Mouse (Mus musculus) neural tube, embryonic 10.5 days (tissue): Measurements from ENCODE around the gene Ctnnal1.

Experiments
- DNase-seq: peaks from one replicate; pipeline ENCODE4 v3.0.0-alpha.2; 2017; ENCODE audit warnings: low spot score; ENCODE audit errors: extremely low spot score

The Ctnnal1 gene

GRCm38 (mm10) chr4:56861551-56861950, 3.4 kb downstream of the Ctnnal1 start:
- DNase-seq = no peak

- DNase-seq = no peak
Observed at GRCm38 (mm10) chr4:56858733-56859132, 6.3 kb downstream of the Ctnnal1 start.

- DNase-seq = no peak
Observed at GRCm38 (mm10) chr4:56856371-56856949, 8.5 kb downstream of the Ctnnal1 start.

GRCm38 (mm10) chr4:56855935-56856334, 9.1 kb downstream of the Ctnnal1 start:
- no peak for DNase-seq

DNA sequence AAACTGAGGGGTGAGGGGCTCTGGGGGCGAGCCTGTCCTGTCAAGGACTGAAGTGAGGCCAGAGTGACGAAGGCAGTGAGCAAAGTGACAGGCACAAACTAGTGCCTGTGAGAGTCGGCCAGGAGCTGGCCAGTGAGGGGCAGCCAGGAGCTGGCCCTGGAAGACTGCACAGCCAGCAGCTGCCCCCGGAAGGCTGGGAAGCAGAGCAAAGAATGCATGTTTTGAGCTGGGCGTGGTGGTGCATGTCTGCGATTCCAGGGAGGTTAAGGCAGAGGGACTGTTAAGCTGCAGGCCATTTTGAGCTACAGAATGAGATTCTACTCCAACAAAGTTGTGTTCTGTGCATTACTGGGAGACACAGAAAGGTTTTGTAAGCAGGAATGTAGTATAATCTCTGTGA, 14.3 kb downstream of the Ctnnal1 start:
- no peak for DNase-seq

- DNase-seq = no peak
Observed at GRCm38 (mm10) chr4:56848044-56848443, 16.9 kb downstream of the Ctnnal1 start.

GRCm38 (mm10) chr4:56847400-56847799, 17.6 kb downstream of the Ctnnal1 start:
- no peak for DNase-seq

DNA sequence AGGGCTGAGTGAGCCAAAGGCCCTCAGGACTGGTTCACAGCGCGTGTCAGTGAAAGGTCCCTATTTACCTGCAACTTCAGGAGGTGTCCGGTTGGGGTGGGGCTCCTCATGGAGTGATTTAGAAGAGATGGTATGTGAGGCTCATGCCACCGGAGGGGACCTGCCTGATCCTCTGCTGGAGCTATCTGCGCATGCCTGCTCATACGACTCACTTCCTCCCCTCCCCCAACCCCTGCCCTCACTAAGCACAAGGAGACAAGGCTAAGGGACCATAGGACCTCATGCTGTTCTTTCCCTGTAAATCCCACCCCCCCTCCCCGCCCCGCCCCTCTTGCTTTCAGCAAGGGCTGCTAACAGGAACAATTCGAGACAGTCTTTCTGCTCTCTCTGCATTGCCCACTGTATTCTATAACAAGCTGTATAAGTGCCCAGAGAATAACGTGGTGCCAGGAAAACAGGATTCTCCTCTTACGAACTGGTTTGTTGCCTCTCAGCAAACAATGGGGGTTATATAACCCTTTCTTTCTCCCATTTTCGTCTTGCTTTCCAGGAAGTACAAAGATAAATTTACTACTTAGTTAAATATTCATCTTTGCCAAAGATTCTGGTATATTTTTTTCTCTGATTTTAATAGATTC, 19.0 kb downstream of the Ctnnal1 start:
- no peak for DNase-seq

DNA sequence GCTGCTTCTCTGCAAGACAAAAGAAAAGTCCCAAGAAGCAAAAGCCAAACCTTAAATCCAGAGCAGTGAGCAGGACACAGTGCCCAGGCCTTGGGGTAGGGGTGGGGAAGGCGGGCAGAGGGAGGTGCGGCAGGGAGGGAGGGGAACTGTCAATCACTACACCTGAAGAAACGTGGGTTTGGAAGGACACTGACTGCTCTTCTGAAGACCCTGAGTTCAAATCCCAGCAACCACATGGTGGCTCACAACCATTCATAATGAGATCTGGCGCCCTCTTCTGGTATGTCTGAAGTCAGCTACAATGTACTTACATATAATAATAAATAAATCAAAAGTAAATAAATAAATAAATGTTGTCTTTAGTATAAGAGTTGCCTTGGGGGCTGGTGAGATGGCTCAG, 20.1 kb downstream of the Ctnnal1 start:
- DNase-seq = no peak

GRCm38 (mm10) chr4:56843963-56844362, 21.0 kb downstream of the Ctnnal1 start:
- DNase-seq = no peak

DNA sequence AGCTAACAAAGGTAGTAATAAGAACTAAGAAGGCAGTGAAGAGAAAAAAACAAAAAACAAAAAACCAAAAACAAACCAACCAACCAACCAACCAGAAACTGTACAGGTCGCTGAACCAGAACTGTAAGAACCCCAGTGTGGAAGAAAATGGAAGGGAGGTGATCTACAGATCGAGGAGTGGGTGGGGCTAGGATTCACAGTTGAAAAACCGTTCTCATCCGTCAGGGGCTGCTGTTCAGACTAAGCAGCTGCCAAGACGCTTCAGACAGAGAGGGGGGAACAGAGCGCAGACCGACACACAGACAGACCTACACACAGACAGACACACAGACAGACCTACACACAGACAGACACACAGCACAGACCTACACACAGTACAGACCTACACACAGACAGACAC, 22.5 kb downstream of the Ctnnal1 start:
- DNase-seq = no peak

- no peak for DNase-seq
Observed at GRCm38 (mm10) chr4:56840297-56840696, 24.7 kb downstream of the Ctnnal1 start.

- no peak for DNase-seq
Observed at GRCm38 (mm10) chr4:56837661-56838060, 27.3 kb downstream of the Ctnnal1 start.

GRCm38 (mm10) chr4:56831998-56832397, 33.0 kb downstream of the Ctnnal1 start:
- no peak for DNase-seq

GRCm38 (mm10) chr4:56831013-56831609, 33.9 kb downstream of the Ctnnal1 start:
- DNase-seq = no peak

GRCm38 (mm10) chr4:56829511-56829921, 35.5 kb downstream of the Ctnnal1 start:
- no peak for DNase-seq

DNA sequence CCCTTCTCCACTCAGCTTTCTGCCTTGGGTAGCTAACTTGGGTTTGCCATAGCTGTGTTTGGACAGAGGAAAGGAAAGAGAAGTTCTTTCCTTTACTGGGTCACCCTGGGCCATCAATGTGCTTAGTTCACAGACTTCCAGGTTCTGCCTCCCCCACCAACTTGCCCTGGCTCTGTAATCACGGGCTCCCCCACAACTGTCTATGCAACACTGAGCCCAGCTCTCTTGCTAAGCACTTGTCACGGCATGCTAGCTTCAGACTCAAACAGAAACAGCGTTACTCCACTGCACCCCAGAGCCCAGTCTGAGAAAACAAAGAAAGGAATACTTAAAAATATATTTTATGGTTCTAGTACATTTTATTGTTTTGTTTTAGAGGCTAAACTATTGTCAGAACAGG, 36.1 kb downstream of the Ctnnal1 start:
- DNase-seq = no peak

DNA sequence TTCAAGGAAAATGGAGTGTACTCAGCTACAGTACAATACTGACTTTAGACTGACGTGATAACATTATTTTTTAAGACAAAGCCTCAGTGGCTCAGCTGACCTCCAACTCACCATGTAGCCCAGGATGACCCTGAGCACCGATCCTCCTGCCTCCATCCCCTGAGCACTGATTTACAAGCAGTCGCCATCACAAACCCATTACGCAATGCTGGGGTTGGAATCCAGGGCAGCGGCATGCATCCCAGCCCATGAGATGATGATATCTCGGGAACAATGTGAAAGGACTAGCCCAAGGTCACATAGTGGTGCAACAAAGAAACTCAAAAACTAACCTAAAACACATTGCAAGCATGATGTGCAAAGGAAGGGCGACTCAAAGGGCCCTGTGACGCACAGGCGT, 40.8 kb downstream of the Ctnnal1 start:
- DNase-seq = no peak

- DNase-seq = no peak
Observed at GRCm38 (mm10) chr4:56820017-56820550, 44.9 kb downstream of the Ctnnal1 start.

GRCm38 (mm10) chr4:56815131-56815530, 49.9 kb downstream of the Ctnnal1 start:
- no peak for DNase-seq

GRCm38 (mm10) chr4:56812096-56812495, 52.9 kb downstream of the Ctnnal1 start:
- DNase-seq = no peak

DNA sequence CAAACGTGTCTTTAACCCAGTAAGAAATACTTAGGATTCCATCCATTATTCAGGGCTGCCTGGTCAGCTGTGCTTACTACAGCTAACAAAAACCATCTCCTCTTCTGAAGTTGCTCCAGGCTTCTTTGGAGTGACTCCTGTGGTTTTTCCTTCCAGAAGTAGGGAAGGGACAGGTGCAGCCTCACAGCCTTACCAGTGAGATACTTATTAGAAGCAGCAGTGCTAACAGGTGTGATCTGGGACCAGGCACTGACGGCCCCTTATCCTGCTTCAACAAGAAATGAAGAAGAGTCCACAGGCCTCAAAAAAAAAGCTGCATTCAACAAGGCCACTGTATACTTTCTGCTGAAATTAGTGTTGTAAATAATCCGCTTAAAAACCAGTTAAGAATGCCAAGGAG, 53.3 kb downstream of the Ctnnal1 start:
- DNase-seq = no peak

DNA sequence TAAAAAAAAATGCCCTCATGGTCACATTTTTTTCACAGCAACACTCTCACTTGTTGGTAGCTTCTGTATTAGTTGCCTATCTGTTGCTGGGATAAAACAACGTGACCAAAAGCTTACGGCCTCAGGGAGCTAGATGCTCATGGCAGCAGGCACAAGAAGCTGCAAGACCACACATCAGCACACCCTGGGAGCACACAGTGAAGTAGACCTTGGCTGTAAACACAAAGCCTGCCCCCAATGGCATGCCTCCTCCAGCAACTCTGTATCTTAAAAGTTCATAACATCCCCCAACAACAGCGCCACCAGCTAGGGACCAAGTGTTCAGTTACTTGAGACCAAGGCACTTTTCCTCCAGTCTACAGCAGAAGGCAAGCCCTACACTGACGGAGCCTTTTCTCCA, 55.9 kb downstream of the Ctnnal1 start:
- no peak for DNase-seq
